Mouse (Mus musculus) small intestine, adult 2 months (tissue): ENCODE data around the gene Pkdcc.

ENCODE experiments used
- CTCF ChIP-seq: fragments of 200-500 bp; IDR thresholded peaks from 2 replicates; pipeline ENCODE4 v1.5.1; 2012; ENCODE audit warnings: low read depth, mild to moderate bottlenecking, control low read depth, inconsistent platforms, low read length, moderate library complexity, mixed read lengths; ENCODE audit not compliant: insufficient replicate concordance, insufficient read length; ENCODE audit errors: extremely low read depth
- POLR2A ChIP-seq: fragments of 200-500 bp; IDR thresholded peaks from 2 replicates; pipeline ENCODE4 v1.6.1; 2012; ENCODE audit warnings: low read depth, mild to moderate bottlenecking, control low read depth, inconsistent platforms, low read length, moderate library complexity

- TF ChIP-seq POLR2A, result no peak
- TF ChIP-seq CTCF, result no peak
Measured at GRCm38 (mm10) chr17:83274101-83274500, 59.0 kb downstream of the Pkdcc start.
